Mouse (Mus musculus) E14TG2a.4 (cell line): ENCODE results near the gene Gm28308.

Experiments
- CTCF ChIP-seq: conservative IDR thresholded peaks from 2 replicates; pipeline ENCODE4 v1.5.1; 2014; ENCODE audit warnings: low read length
- POU5F1 ChIP-seq: IDR thresholded peaks from 2 replicates; pipeline ENCODE4 v1.6.1; 2014; ENCODE audit warnings: low read length, borderline replicate concordance

- TF ChIP-seq CTCF (no peak), POU5F1 (no peak)
Observed at GRCm38 (mm10) chr6:52180213-52180710, 32.9 kb downstream of the Gm28308 start.
